Mouse (Mus musculus) kidney, adult 9 months (tissue): ENCODE data around the gene Fubp3.

Source experiments
- DNase-seq: peaks from one replicate; pipeline ENCODE4 v3.0.0; 2022

Gene Fubp3

GRCm38 (mm10) chr2:31633531-31633930 is 61.1 kb downstream of the Fubp3 start:
- no peak for DNase-seq

- DNase-seq = no peak
Observed at GRCm38 (mm10) chr2:31635281-31636137, 63.1 kb downstream of the Fubp3 start.

- DNase-seq = no peak
Observed at GRCm38 (mm10) chr2:31636138-31636741, 63.8 kb downstream of the Fubp3 start.

- no peak for DNase-seq
Observed at GRCm38 (mm10) chr2:31636742-31637141, 64.3 kb downstream of the Fubp3 start.

- no peak for DNase-seq
Observed at GRCm38 (mm10) chr2:31637311-31637710, 64.9 kb downstream of the Fubp3 start.

- peak; percentile 49 for DNase-seq
Observed at GRCm38 (mm10) chr2:31637807-31638206, 65.4 kb downstream of the Fubp3 start.

- no peak for DNase-seq
Observed at GRCm38 (mm10) chr2:31638581-31639465, 66.4 kb downstream of the Fubp3 start.

GRCm38 (mm10) chr2:31639466-31639760 is 67.0 kb downstream of the Fubp3 start:
- no peak for DNase-seq

- DNase-seq = no peak
Observed at GRCm38 (mm10) chr2:31639901-31640608, 67.6 kb downstream of the Fubp3 start, which contains the start of gene Prdm12. Gene Prdm12, plus strand, starts transcription at chr2:31640037.

GRCm38 (mm10) chr2:31640609-31641507 is 68.4 kb downstream of the Fubp3 start:
- no peak for DNase-seq

- no peak for DNase-seq
Observed at GRCm38 (mm10) chr2:31641508-31641830, 69.0 kb downstream of the Fubp3 start.

GRCm38 (mm10) chr2:31641929-31642328 is 69.5 kb downstream of the Fubp3 start:
- no peak for DNase-seq

- no peak for DNase-seq
Observed at GRCm38 (mm10) chr2:31653971-31654853, 81.8 kb downstream of the Fubp3 start.

- peak; percentile 50 for DNase-seq
Observed at GRCm38 (mm10) chr2:31654854-31655559, 82.6 kb downstream of the Fubp3 start.

GRCm38 (mm10) chr2:31656374-31656773 is 83.9 kb downstream of the Fubp3 start:
- no peak for DNase-seq

GRCm38 (mm10) chr2:31662939-31663803 is 90.7 kb downstream of the Fubp3 start:
- peak; percentile 35 for DNase-seq

GRCm38 (mm10) chr2:31663804-31664180 is 91.3 kb downstream of the Fubp3 start:
- DNase-seq = peak; percentile 64
